Mouse (Mus musculus): ENCODE results near the gene Wfdc1. TPM values are rescaled to one million over a fixed set of nuclear protein-coding genes. Genes with fewer than 3 reads are reported as not detected.

Wfdc1 gene
- polyA plus RNA-seq, 1 experiment from 2014 or later, result 7.5 TPM

- no peaks in the 10 kb centered on the region for H3K36me3 ChIP-seq (ENCODE audit: control insufficient read depth, insufficient read depth)
- 60% methylated on average over 6 of the region's 6 CpGs for WGBS
- ATAC-seq (replicated peaks; ENCODE audit: extremely low read depth, insufficient read depth, low FRiP score), result no peak
Measured at GRCm38 (mm10) chr8:119712226-119712625, 46.1 kb downstream of the Wfdc1 start.

GRCm38 (mm10) chr8:119713421-119713820 lies 47.3 kb downstream of the Wfdc1 start:
- no peak overlapping the region for H3K27ac ChIP-seq (ENCODE audit: low read length)

More at GRCm38 (mm10) chr8:119712226-119712625, 46.1 kb downstream of the Wfdc1 start:
- no peak overlapping the region for H3K9ac ChIP-seq (ENCODE audit: low read length)
- H3K27me3 ChIP-seq (ENCODE audit: control insufficient read depth, insufficient read depth, low read length), result peaks cover 4% of the 10 kb centered on the region; the same call in 1 of the 2 replicates
- H3K4me2 ChIP-seq (ENCODE audit: low read depth, low read length), result no peak overlapping the region
- no peak overlapping the region for H3K4me3 ChIP-seq (ENCODE audit: low read length)
- H3K4me1 ChIP-seq (ENCODE audit: control insufficient read depth, insufficient read depth, low read length), result no peaks in the 10 kb centered on the region; the same call in 1 of the 2 replicates
- no peak overlapping the region for H3K27ac ChIP-seq (ENCODE audit: low read length)
- no peaks in the 10 kb centered on the region for H3K9me3 ChIP-seq (replicated peaks; ENCODE audit: control insufficient read depth, low read length)

DNA sequence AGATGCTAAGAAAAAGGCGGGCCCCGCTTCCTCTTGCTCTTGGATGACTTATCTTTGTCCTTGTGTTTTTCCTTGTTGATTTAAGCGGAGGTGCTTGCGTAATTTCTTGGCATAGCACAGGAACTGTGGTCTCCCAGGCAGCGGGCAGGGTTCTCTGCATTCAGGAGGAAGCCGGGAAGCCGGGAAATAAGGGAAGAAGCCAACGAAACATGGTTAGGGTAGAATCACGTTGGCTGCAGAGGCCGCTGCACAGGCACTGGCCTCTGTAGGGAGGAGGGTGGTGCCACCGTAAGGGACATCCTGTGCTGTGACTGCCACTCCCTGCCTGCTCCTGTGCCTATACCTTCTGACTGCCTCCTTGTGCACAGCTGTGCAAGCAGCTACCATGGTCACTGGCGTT lies 49.1 kb downstream of the Wfdc1 start:
- Histone ChIP-seq H3K4me2 (ENCODE audit: low read depth, low read length) (no peak overlapping the region), H3K4me1 (ENCODE audit: control insufficient read depth, insufficient read depth, low read length) (no peaks in the 10 kb centered on the region; the same call in 1 of the 2 replicates), H3K27ac (ENCODE audit: low read length) (peak overlapping the region; percentile 34), H3K4me3 (ENCODE audit: low read length) (no peak overlapping the region), H3K27me3 (ENCODE audit: control insufficient read depth, insufficient read depth, low read length) (peaks cover 4% of the 10 kb centered on the region; the same call in 1 of the 2 replicates), H3K36me3 (ENCODE audit: control insufficient read depth, insufficient read depth) (no peaks in the 10 kb centered on the region), H3K9ac (ENCODE audit: low read length) (no peak overlapping the region), H3K9me3 (replicated peaks; ENCODE audit: control insufficient read depth, low read length) (no peaks in the 10 kb centered on the region)
- ATAC-seq (replicated peaks; ENCODE audit: extremely low read depth, insufficient read depth, low FRiP score), result no peak; the same call in 1 of the 2 replicates
- WGBS, result 48% methylated on average over 12 of the region's 12 CpGs

More at GRCm38 (mm10) chr8:119713421-119713820, 47.3 kb downstream of the Wfdc1 start:
- no peak overlapping the region for H3K9ac ChIP-seq (ENCODE audit: low read length)
- H3K9me3 ChIP-seq (replicated peaks; ENCODE audit: control insufficient read depth, low read length), result no peaks in the 10 kb centered on the region
- no peaks in the 10 kb centered on the region; the same call in 1 of the 2 replicates for H3K4me1 ChIP-seq (ENCODE audit: control insufficient read depth, insufficient read depth, low read length)
- H3K4me2 ChIP-seq (ENCODE audit: low read depth, low read length), result no peak overlapping the region
- no peaks in the 10 kb centered on the region for H3K36me3 ChIP-seq (ENCODE audit: control insufficient read depth, insufficient read depth)
- 79% methylated on average over 5 of the region's 5 CpGs for WGBS
- ATAC-seq (replicated peaks; ENCODE audit: extremely low read depth, insufficient read depth, low FRiP score), result no peak
- peaks cover 4% of the 10 kb centered on the region; the same call in 1 of the 2 replicates for H3K27me3 ChIP-seq (ENCODE audit: control insufficient read depth, insufficient read depth, low read length)
- H3K4me3 ChIP-seq (ENCODE audit: low read length), result no peak overlapping the region

GRCm38 (mm10) chr8:119716730-119717299 lies 50.6 kb downstream of the Wfdc1 start:
- no peak overlapping the region for H3K27ac ChIP-seq (ENCODE audit: low read length)
- no peaks in the 10 kb centered on the region for H3K36me3 ChIP-seq (ENCODE audit: control insufficient read depth, insufficient read depth)
- H3K9ac ChIP-seq (ENCODE audit: low read length), result no peak overlapping the region
- no peak overlapping the region for H3K4me2 ChIP-seq (ENCODE audit: low read depth, low read length)
- H3K27me3 ChIP-seq (ENCODE audit: control insufficient read depth, insufficient read depth, low read length), result no peaks in the 10 kb centered on the region
- ATAC-seq (replicated peaks; ENCODE audit: extremely low read depth, insufficient read depth, low FRiP score), result no peak
- no peak overlapping the region for H3K4me3 ChIP-seq (ENCODE audit: low read length)
- H3K4me1 ChIP-seq (ENCODE audit: control insufficient read depth, insufficient read depth, low read length), result no peaks in the 10 kb centered on the region; the same call in 1 of the 2 replicates
- no peaks in the 10 kb centered on the region for H3K9me3 ChIP-seq (replicated peaks; ENCODE audit: control insufficient read depth, low read length)

- Histone ChIP-seq H3K4me2 (ENCODE audit: low read depth, low read length) (no peak overlapping the region), H3K36me3 (ENCODE audit: control insufficient read depth, insufficient read depth) (no peaks in the 10 kb centered on the region), H3K27ac (ENCODE audit: low read length) (no peak overlapping the region), H3K4me1 (ENCODE audit: control insufficient read depth, insufficient read depth, low read length) (no peaks in the 10 kb centered on the region; the same call in 1 of the 2 replicates), H3K9ac (ENCODE audit: low read length) (no peak overlapping the region), H3K27me3 (ENCODE audit: control insufficient read depth, insufficient read depth, low read length) (no peaks in the 10 kb centered on the region), H3K4me3 (ENCODE audit: low read length) (no peak overlapping the region), H3K9me3 (replicated peaks; ENCODE audit: control insufficient read depth, low read length) (no peaks in the 10 kb centered on the region)
- ATAC-seq (replicated peaks; ENCODE audit: extremely low read depth, insufficient read depth, low FRiP score), result no peak
- 64% methylated on average over 9 of the region's 9 CpGs for WGBS
Measured at GRCm38 (mm10) chr8:119717765-119718164, 51.6 kb downstream of the Wfdc1 start.

- no peaks in the 10 kb centered on the region for H3K36me3 ChIP-seq (ENCODE audit: control insufficient read depth, insufficient read depth)
- no peak overlapping the region for H3K4me2 ChIP-seq (ENCODE audit: low read depth, low read length)
- H3K9me3 ChIP-seq (replicated peaks; ENCODE audit: control insufficient read depth, low read length), result no peaks in the 10 kb centered on the region
- H3K27ac ChIP-seq (ENCODE audit: low read length), result no peak overlapping the region
- no peak for ATAC-seq (replicated peaks; ENCODE audit: extremely low read depth, insufficient read depth, low FRiP score)
- peaks cover 8% of the 10 kb centered on the region for H3K4me1 ChIP-seq (ENCODE audit: control insufficient read depth, insufficient read depth, low read length)
- H3K27me3 ChIP-seq (ENCODE audit: control insufficient read depth, insufficient read depth, low read length), result no peaks in the 10 kb centered on the region
- H3K4me3 ChIP-seq (ENCODE audit: low read length), result no peak overlapping the region
- 42% methylated on average over 12 of the region's 12 CpGs for WGBS
- H3K9ac ChIP-seq (ENCODE audit: low read length), result no peak overlapping the region
Measured at GRCm38 (mm10) chr8:119719011-119719501, 52.9 kb downstream of the Wfdc1 start.

DNA sequence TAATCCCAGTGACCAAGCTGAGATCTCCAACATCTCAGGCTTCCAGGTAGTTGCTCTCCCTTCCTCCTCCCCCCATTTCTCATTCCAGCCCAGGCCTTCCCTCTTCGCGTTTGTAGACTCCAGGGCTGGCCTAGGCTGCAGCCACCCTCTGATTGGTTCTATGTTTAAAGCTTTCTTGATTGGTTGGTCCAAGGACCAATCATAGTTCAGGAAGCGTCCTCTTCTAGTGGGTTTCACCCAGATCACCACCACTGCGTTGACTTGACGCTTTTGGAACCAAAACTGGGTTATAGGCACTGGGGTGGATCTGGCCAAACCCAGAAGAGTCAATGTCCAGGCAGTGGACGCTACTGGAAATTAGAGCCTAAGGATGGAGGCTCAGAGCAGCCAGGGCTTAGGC lies 56.2 kb downstream of the Wfdc1 start:
- H3K9ac ChIP-seq (ENCODE audit: low read length), result no peak overlapping the region
- 62% methylated on average over 6 of the region's 6 CpGs for WGBS
- peaks cover 8% of the 10 kb centered on the region for H3K4me1 ChIP-seq (ENCODE audit: control insufficient read depth, insufficient read depth, low read length)
- ATAC-seq (replicated peaks; ENCODE audit: extremely low read depth, insufficient read depth, low FRiP score), result no peak
- no peaks in the 10 kb centered on the region for H3K27me3 ChIP-seq (ENCODE audit: control insufficient read depth, insufficient read depth, low read length)
- H3K4me2 ChIP-seq (ENCODE audit: low read depth, low read length), result no peak overlapping the region
- no peaks in the 10 kb centered on the region for H3K9me3 ChIP-seq (replicated peaks; ENCODE audit: control insufficient read depth, low read length)
- no peak overlapping the region for H3K27ac ChIP-seq (ENCODE audit: low read length)
- H3K36me3 ChIP-seq (ENCODE audit: control insufficient read depth, insufficient read depth), result no peaks in the 10 kb centered on the region
- H3K4me3 ChIP-seq (ENCODE audit: low read length), result no peak overlapping the region

- no peak for ATAC-seq (replicated peaks; ENCODE audit: extremely low read depth, insufficient read depth, low FRiP score)
Measured at GRCm38 (mm10) chr8:119723676-119724075, 57.5 kb downstream of the Wfdc1 start.

GRCm38 (mm10) chr8:119724596-119724995 lies 58.4 kb downstream of the Wfdc1 start:
- no peak for ATAC-seq (replicated peaks; ENCODE audit: extremely low read depth, insufficient read depth, low FRiP score)
- H3K36me3 ChIP-seq (ENCODE audit: control insufficient read depth, insufficient read depth), result no peaks in the 10 kb centered on the region
- no peaks in the 10 kb centered on the region for H3K27me3 ChIP-seq (ENCODE audit: control insufficient read depth, insufficient read depth, low read length)
- no peaks in the 10 kb centered on the region for H3K9me3 ChIP-seq (replicated peaks; ENCODE audit: control insufficient read depth, low read length)
- 70% methylated on average over 6 of the region's 6 CpGs for WGBS
- H3K4me2 ChIP-seq (ENCODE audit: low read depth, low read length), result no peak overlapping the region
- H3K27ac ChIP-seq (ENCODE audit: low read length), result no peak overlapping the region
- H3K9ac ChIP-seq (ENCODE audit: low read length), result no peak overlapping the region
- no peak overlapping the region for H3K4me3 ChIP-seq (ENCODE audit: low read length)
- peaks cover 8% of the 10 kb centered on the region for H3K4me1 ChIP-seq (ENCODE audit: control insufficient read depth, insufficient read depth, low read length)

More at GRCm38 (mm10) chr8:119723676-119724075, 57.5 kb downstream of the Wfdc1 start:
- Histone ChIP-seq H3K27me3 (ENCODE audit: control insufficient read depth, insufficient read depth, low read length) (no peaks in the 10 kb centered on the region), H3K36me3 (ENCODE audit: control insufficient read depth, insufficient read depth) (no peaks in the 10 kb centered on the region), H3K9ac (ENCODE audit: low read length) (0 out of 2 replicates have a peak overlapping the region, but pooled peaks have one; percentile 38), H3K9me3 (replicated peaks; ENCODE audit: control insufficient read depth, low read length) (no peaks in the 10 kb centered on the region), H3K4me2 (ENCODE audit: low read depth, low read length) (peak overlapping the region; percentile 18), H3K27ac (ENCODE audit: low read length) (no peak overlapping the region), H3K4me1 (ENCODE audit: control insufficient read depth, insufficient read depth, low read length) (peaks cover 8% of the 10 kb centered on the region), H3K4me3 (ENCODE audit: low read length) (no peak overlapping the region)
- 23% methylated on average over 4 of the region's 4 CpGs for WGBS
